Mouse (Mus musculus) limb, embryonic 14.5 days (tissue): ENCODE results near the gene Notum. TPM values are rescaled to one million over a fixed set of nuclear protein-coding genes. Genes with fewer than 3 reads are reported as not detected.

Source experiments
- ATAC-seq: fragments of 200-750 bp; cut with Nextera tagmentation; 2 replicates; pipeline ENCODE4 v1.8.0; 2017; ENCODE audit warnings: low read depth, moderate number of reproducible peaks, moderate TSS enrichment; ENCODE audit not compliant: low FRiP score
- DNase-seq: peaks from one replicate; pipeline ENCODE4 v3.0.0-alpha.2; 2015; ENCODE audit warnings: low spot score
- H3K27ac ChIP-seq: fragments of 300-500 bp; sonication (generic); replicated peaks from 2 replicates; pipeline ENCODE4 v1.5.1; 2014; ENCODE audit warnings: low read depth, mild to moderate bottlenecking, low read length, moderate library complexity, mixed read lengths
- H3K27me3 ChIP-seq: fragments of 300-500 bp; sonication (generic); 2 replicates; pipeline ENCODE4 v1.6.1; 2014; ENCODE audit warnings: low read length, mixed read lengths; ENCODE audit not compliant: control insufficient read depth, insufficient read depth
- H3K36me3 ChIP-seq: fragments of 300-500 bp; sonication (generic); 2 replicates; pipeline ENCODE4 v1.6.1; 2014; ENCODE audit warnings: mild to moderate bottlenecking, low read length, moderate library complexity, mixed read lengths; ENCODE audit not compliant: control insufficient read depth, insufficient read depth
- H3K4me1 ChIP-seq: fragments of 300-500 bp; sonication (generic); 2 replicates; pipeline ENCODE4 v1.6.1; 2014; ENCODE audit warnings: antibody characterized with exemption, low read length, mixed read lengths; ENCODE audit not compliant: control insufficient read depth, insufficient read depth
- H3K4me2 ChIP-seq: fragments of 300-500 bp; sonication (generic); replicated peaks from 2 replicates; pipeline ENCODE4 v1.6.1; 2014; ENCODE audit warnings: low read depth, mild to moderate bottlenecking, low read length, moderate library complexity; ENCODE audit not compliant: severe bottlenecking
- H3K4me3 ChIP-seq: fragments of 300-500 bp; sonication (generic); replicated peaks from 2 replicates; pipeline ENCODE4 v1.5.1; 2014; ENCODE audit warnings: low read length
- H3K9ac ChIP-seq: fragments of 300-500 bp; sonication (generic); 2 replicates; pipeline ENCODE4 v1.6.1; 2014; ENCODE audit warnings: mild to moderate bottlenecking, low read depth, low read length, moderate library complexity; ENCODE audit not compliant: severe bottlenecking
- H3K9me3 ChIP-seq: fragments of 300-500 bp; sonication (generic); 2 replicates; pipeline ENCODE4 v1.6.1; 2016; ENCODE audit warnings: low read length; ENCODE audit not compliant: control insufficient read depth
- POLR2A ChIP-seq: fragments of 200-500 bp; IDR thresholded peaks from 2 replicates; pipeline ENCODE4 v1.8.0; 2012; ENCODE audit warnings: inconsistent platforms, mild to moderate bottlenecking, moderate library complexity, borderline replicate concordance; ENCODE audit not compliant: insufficient read depth, insufficient read length; ENCODE audit errors: extremely low read depth
- WGBS: fragments of 180-500 bp; shearing (Covaris S2); extraction: QIAGEN DNeasy Blood & Tissue Kit; methylation state at CpG from one replicate; pipeline ENCODE4 v1.1.7; 2014; 5-methylcytosine and 5-hydroxymethylcytosine counted together
- polyA plus RNA-seq, 2 experiments: library from polyadenylated mRNA; depleted of rRNA in 1 of 2; stranded (reverse) in 1 of 2; unstranded in 1 of 2; fragments of >200 nt; fragmentation: Nextera tagmentation in 1 of 2; extraction: Ambion mirVana in 1 of 2; gene quantifications; 2 replicates each; pipeline versions ENCODE4 v1.2.1 to v1.2.3; 2012 to 2014

Gene Notum
- polyA plus RNA-seq, 2 experiments, result 4.7 to 12.8 TPM

GRCm38 (mm10) chr11:120662759-120663158 is 1.8 kb upstream of the Notum start:
- Histone ChIP-seq H3K4me2 (no peak overlapping the region), H3K27me3 (peaks cover 49% of the 10 kb centered on the region), H3K9ac (no peak overlapping the region), H3K27ac (no peak overlapping the region), H3K36me3 (no peaks in the 10 kb centered on the region), H3K9me3 (no peaks in the 10 kb centered on the region), H3K4me1 (peaks cover 12% of the 10 kb centered on the region), H3K4me3 (no peak overlapping the region)
- 78% methylated on average over 6 of the region's 6 CpGs for WGBS
- ATAC-seq (no peak), DNase-seq (no peak)
- no peak for TF ChIP-seq POLR2A

- peak; percentile 70 for ATAC-seq
- Histone ChIP-seq H3K27me3 (peaks cover 49% of the 10 kb centered on the region), H3K36me3 (no peaks in the 10 kb centered on the region), H3K4me2 (peak overlapping the region; percentile 85), H3K4me1 (peaks cover 6% of the 10 kb centered on the region), H3K9ac (peak overlapping the region; percentile 46), H3K9me3 (no peaks in the 10 kb centered on the region), H3K4me3 (peak overlapping the region; percentile 49), H3K27ac (no peak overlapping the region)
- TF ChIP-seq POLR2A, result no peak
- WGBS, result under 1% methylated on average over 69 of the region's 95 CpGs
- no peak for DNase-seq
These were observed 487 bp downstream of the Notum start for GRCm38 (mm10) chr11:120660301-120661075.

- 2% methylated on average over 49 of the region's 50 CpGs for WGBS
- no peak for ATAC-seq
These were observed 1.3 kb downstream of the Notum start for GRCm38 (mm10) chr11:120659509-120660300.

GRCm38 (mm10) chr11:120658876-120659410 is 2.0 kb downstream of the Notum start:
- no peaks in the 10 kb centered on the region for H3K9me3 ChIP-seq
- no peak overlapping the region for H3K27ac ChIP-seq
- H3K27me3 ChIP-seq, result peaks cover 49% of the 10 kb centered on the region
- peak overlapping the region; percentile 85; the same call in 1 of the 2 replicates for H3K4me2 ChIP-seq
- ATAC-seq (no peak), DNase-seq (peak; percentile 30)
- H3K4me3 ChIP-seq, result 0 out of 2 replicates have a peak overlapping the region, but pooled peaks have one; percentile 49
- no peaks in the 10 kb centered on the region for H3K36me3 ChIP-seq
- no peak for TF ChIP-seq POLR2A
- no peak overlapping the region for H3K9ac ChIP-seq
- WGBS, result 6% methylated on average over 24 of the region's 24 CpGs
- peaks cover 6% of the 10 kb centered on the region for H3K4me1 ChIP-seq

More at GRCm38 (mm10) chr11:120659509-120660300, 1.3 kb downstream of the Notum start:
- Histone ChIP-seq H3K4me2 (peak overlapping the region; percentile 85), H3K9me3 (no peaks in the 10 kb centered on the region), H3K27me3 (peaks cover 49% of the 10 kb centered on the region), H3K27ac (no peak overlapping the region), H3K4me1 (peaks cover 6% of the 10 kb centered on the region), H3K9ac (no peak overlapping the region), H3K4me3 (peak overlapping the region; percentile 49), H3K36me3 (no peaks in the 10 kb centered on the region)
- no peak for DNase-seq
- TF ChIP-seq POLR2A, result no peak

- 89% methylated on average over 4 of the region's 4 CpGs for WGBS
- Histone ChIP-seq H3K9me3 (no peaks in the 10 kb centered on the region), H3K4me2 (no peak overlapping the region), H3K9ac (no peak overlapping the region), H3K27ac (no peak overlapping the region), H3K4me1 (peaks cover 6% of the 10 kb centered on the region), H3K36me3 (no peaks in the 10 kb centered on the region), H3K27me3 (peaks cover 43% of the 10 kb centered on the region), H3K4me3 (no peak overlapping the region)
- no peak for DNase-seq
- no peak for ATAC-seq
- TF ChIP-seq POLR2A, result no peak
These were observed 3.7 kb downstream of the Notum start for GRCm38 (mm10) chr11:120657301-120657700.
